Mouse (Mus musculus) heart, embryonic 14.5 days (tissue): ENCODE measurements at regions not wholly inside any gene's neighbourhood (a gene's known extent, or its start where the extent isn't known, plus 50 kb on each side); places are given as distances from the start of the nearest gene placed in this dataset.

Experiments used
- ATAC-seq: fragments of 200-750 bp; cut with Nextera tagmentation; 2 replicates; pipeline ENCODE4 v1.8.0; 2017; ENCODE audit warnings: low read depth, moderate TSS enrichment; ENCODE audit not compliant: insufficient number of reproducible peaks, insufficient read depth, low FRiP score
- H3K27ac ChIP-seq, 2 experiments: fragments of 200-500 bp in 1 of 2; fragments of 300-500 bp in 1 of 2; sonication (generic) in 1 of 2; replicated peaks in 1 of 2; 2 replicates each; pipeline ENCODE4 v1.5.1; 2012 to 2014; ENCODE audit warnings: low read depth in 2 of 2, low read length in 2 of 2, control low read depth in 1 of 2, mild to moderate bottlenecking in 1 of 2, mixed read lengths in 1 of 2; ENCODE audit not compliant: control insufficient read depth in 1 of 2, insufficient read depth in 1 of 2
- H3K27me3 ChIP-seq: fragments of 300-500 bp; sonication (generic); 2 replicates; pipeline ENCODE4 v1.6.1; 2014; ENCODE audit warnings: mild to moderate bottlenecking, low read length, control low read depth; ENCODE audit not compliant: control insufficient read depth, insufficient read depth
- H3K36me3 ChIP-seq: fragments of 300-500 bp; sonication (generic); 2 replicates; pipeline ENCODE4 v1.6.1; 2014; ENCODE audit warnings: mild to moderate bottlenecking, control low read depth, low read length, mixed read lengths; ENCODE audit not compliant: control insufficient read depth, insufficient read depth
- H3K4me1 ChIP-seq, 2 experiments: fragments of 200-500 bp in 1 of 2; fragments of 300-500 bp in 1 of 2; sonication (generic) in 1 of 2; 2 replicates each; pipeline ENCODE4 v1.6.1; 2012 to 2014; ENCODE audit warnings: low read length in 2 of 2, control low read depth in 1 of 2, mixed read lengths in 1 of 2; ENCODE audit not compliant: control insufficient read depth in 2 of 2, insufficient read depth in 2 of 2
- H3K4me2 ChIP-seq: fragments of 300-500 bp; sonication (generic); 2 replicates; pipeline ENCODE4 v1.6.1; 2014; ENCODE audit warnings: mild to moderate bottlenecking, low read length
- H3K4me3 ChIP-seq, 2 experiments: fragments of 200-500 bp in 1 of 2; fragments of 300-500 bp in 1 of 2; sonication (generic) in 1 of 2; 2 replicates each; pipeline ENCODE4 v1.5.1; 2012 to 2014; ENCODE audit warnings: low read length in 2 of 2, mild to moderate bottlenecking in 2 of 2, control low read depth in 1 of 2, low read depth in 1 of 2, moderate library complexity in 1 of 2; ENCODE audit not compliant: control insufficient read depth in 1 of 2, insufficient read depth in 1 of 2
- H3K9ac ChIP-seq: fragments of 300-500 bp; sonication (generic); 2 replicates; pipeline ENCODE4 v1.6.1; 2014; ENCODE audit warnings: mild to moderate bottlenecking, low read length
- H3K9me3 ChIP-seq: fragments of 300-500 bp; sonication (generic); 2 replicates; pipeline ENCODE4 v1.6.1; 2016; ENCODE audit warnings: low read length, control low read depth; ENCODE audit not compliant: control insufficient read depth
- WGBS: fragments of 180-500 bp; shearing (Covaris S2); extraction: QIAGEN DNeasy Blood & Tissue Kit; methylation state at CpG from one replicate; pipeline ENCODE4 v1.1.7; 2014; 5-methylcytosine and 5-hydroxymethylcytosine counted together

DNA sequence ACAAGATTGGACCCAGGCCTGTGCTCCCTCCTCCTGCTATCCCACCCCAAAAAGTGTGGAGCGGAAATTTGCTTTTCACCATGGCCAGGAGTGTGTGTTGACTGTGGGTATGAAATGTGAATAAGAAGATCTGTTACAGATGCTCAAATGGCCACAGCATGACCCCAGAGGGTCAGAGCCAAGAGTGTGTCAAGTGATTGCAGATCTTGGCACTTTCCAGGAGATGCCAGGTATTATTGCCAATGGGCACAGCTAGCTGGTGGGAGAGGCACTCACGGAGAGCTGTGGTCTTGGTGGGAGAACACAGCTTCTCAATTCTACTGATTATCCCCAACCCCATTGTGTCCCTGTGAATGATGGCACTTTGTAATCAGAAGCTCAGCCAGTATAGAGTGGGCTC, 62.7 kb downstream of the Smim20 start:
- H3K4me3 ChIP-seq, result no peak overlapping the region
- WGBS, result 73% methylated on average over 2 of the region's 2 CpGs
- ATAC-seq, result no peak
- no peaks in the 10 kb centered on the region for H3K36me3 ChIP-seq
- H3K9me3 ChIP-seq, result no peaks in the 10 kb centered on the region
- H3K4me2 ChIP-seq, result no peak overlapping the region
- no peaks in the 10 kb centered on the region for H3K4me1 ChIP-seq
- H3K9ac ChIP-seq, result no peak overlapping the region
- H3K27me3 ChIP-seq, result peaks cover 16% of the 10 kb centered on the region
- H3K27ac ChIP-seq, result no peak overlapping the region

DNA sequence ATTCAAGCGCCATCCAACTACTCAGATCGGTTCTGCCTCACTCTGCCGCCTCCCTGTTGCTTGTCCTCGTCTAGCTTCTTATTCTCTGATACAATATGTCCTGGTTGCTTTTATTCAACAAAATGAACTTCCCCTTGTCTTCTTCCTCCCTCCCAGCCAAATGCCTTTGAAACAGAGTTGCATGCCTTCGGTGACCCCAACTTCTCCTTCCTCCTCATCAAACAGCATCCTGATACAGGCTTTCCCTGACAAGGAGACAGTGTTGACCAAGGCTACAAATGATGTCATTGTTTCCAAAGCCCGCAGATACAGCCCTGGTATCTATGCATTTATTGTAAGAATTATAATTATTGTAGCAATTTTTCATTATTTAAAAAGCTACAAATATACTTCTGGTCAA, 69.8 kb downstream of the Smim20 start:
- Histone ChIP-seq H3K27me3 (no peaks in the 10 kb centered on the region), H3K4me2 (no peak overlapping the region), H3K27ac (no peak overlapping the region), H3K4me1 (no peaks in the 10 kb centered on the region), H3K4me3 (no peak overlapping the region), H3K9me3 (no peaks in the 10 kb centered on the region), H3K9ac (no peak overlapping the region), H3K36me3 (no peaks in the 10 kb centered on the region)
- WGBS, result 76% methylated on average over 6 of the region's 6 CpGs
- ATAC-seq, result no peak

DNA sequence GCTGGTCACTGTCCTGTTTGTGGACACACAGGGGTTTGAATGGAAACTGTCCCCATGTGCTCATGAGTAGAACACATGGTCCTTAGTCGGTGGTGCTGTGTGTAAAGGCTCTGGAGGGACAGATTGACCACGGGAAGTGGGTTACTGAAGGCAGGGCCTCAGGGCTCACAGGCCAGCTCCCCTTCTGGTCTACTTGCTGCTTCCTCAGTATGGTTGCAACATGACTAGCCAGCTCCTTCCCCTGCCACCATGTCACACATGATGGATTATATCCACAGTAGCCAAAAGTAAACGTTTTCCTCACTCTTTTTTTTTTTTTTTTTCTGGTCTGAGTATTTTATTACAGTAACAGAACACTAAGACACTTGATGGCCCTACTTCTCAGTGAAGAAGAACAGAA, 70.9 kb downstream of the Smim20 start:
- no peak for ATAC-seq
- Histone ChIP-seq H3K9ac (no peak overlapping the region), H3K27me3 (no peaks in the 10 kb centered on the region), H3K4me1 (no peaks in the 10 kb centered on the region), H3K4me2 (no peak overlapping the region), H3K27ac (no peak overlapping the region), H3K9me3 (no peaks in the 10 kb centered on the region), H3K36me3 (no peaks in the 10 kb centered on the region), H3K4me3 (no peak overlapping the region)
- 49% methylated on average over 3 of the region's 3 CpGs for WGBS

DNA sequence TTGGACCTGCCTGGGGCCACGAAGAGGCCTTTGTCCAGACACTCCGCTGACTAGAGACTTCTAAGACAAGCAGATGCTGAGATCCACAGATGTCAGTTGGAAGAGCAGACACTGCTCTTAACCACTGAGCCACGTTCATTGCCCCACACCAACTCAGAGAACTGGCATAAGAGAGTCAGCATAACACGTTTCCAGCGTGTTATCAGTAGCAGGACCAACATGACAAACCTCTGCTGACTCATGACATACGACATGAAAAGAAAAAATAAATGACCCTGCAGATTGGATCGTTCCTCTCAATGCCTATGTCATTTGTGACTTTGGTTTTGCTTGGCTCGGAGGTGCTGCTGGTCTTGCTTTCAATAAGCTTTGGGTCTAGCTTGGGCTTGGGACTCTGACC, 78.3 kb downstream of the Smim20 start:
- no peak overlapping the region for H3K4me3 ChIP-seq
- no peak overlapping the region for H3K4me2 ChIP-seq
- H3K27me3 ChIP-seq, result peaks cover 9% of the 10 kb centered on the region
- H3K9me3 ChIP-seq, result no peaks in the 10 kb centered on the region
- H3K9ac ChIP-seq, result no peak overlapping the region
- ATAC-seq, result no peak
- WGBS, result 83% methylated on average over 8 of the region's 8 CpGs
- H3K27ac ChIP-seq, result no peak overlapping the region
- H3K4me1 ChIP-seq, result no peaks in the 10 kb centered on the region
- no peaks in the 10 kb centered on the region for H3K36me3 ChIP-seq

DNA sequence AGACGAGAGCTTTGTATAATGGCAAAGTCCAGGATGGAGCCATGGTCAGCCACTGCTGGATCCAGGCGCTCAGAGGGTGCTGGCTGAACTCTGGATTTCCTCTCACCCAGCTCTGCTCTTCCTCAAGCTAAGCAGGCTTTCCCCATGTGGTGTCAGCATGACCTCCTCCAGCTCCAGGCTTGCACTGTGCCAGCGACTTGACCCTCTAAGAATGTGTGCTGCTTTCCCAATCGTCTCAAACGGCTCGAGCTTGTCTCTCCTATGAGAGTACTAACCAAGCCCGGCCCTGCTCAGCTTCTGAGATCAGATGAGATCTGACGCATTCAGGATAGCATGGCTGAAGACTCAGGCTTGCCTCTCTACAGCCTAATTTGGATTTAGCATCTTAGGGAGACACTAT, 79.1 kb downstream of the Smim20 start:
- H3K27ac ChIP-seq, result no peak overlapping the region
- no peak overlapping the region for H3K9ac ChIP-seq
- H3K4me2 ChIP-seq, result no peak overlapping the region
- WGBS, result 34% methylated on average over 8 of the region's 8 CpGs
- no peak overlapping the region for H3K4me3 ChIP-seq
- ATAC-seq, result no peak
- no peaks in the 10 kb centered on the region for H3K36me3 ChIP-seq
- H3K27me3 ChIP-seq, result peaks cover 12% of the 10 kb centered on the region
- H3K9me3 ChIP-seq, result no peaks in the 10 kb centered on the region
- no peaks in the 10 kb centered on the region for H3K4me1 ChIP-seq

DNA sequence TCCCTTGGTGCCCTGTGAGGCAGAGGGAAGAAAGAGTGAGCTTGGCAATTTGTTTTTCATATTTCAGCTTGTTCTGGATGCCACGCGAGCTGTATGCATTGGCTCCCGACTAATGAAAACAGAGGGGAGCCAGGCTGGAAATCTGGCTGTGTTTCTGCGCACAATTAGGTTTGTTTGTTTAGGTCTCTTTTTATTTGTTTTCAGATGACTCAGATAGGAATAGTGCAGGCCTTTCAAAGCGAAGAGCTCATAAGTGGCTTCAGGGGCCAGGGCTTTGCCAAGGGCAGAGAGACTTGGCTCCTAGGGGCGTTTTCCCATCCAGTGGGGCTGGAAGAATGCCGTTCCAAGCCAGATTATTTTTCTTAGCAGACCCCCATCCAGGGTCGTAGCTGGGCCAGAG, 79.9 kb downstream of the Smim20 start:
- H3K4me3 ChIP-seq, result no peak overlapping the region
- WGBS, result 48% methylated on average over 8 of the region's 8 CpGs
- no peaks in the 10 kb centered on the region for H3K9me3 ChIP-seq
- no peaks in the 10 kb centered on the region for H3K36me3 ChIP-seq
- H3K4me2 ChIP-seq, result no peak overlapping the region
- H3K4me1 ChIP-seq, result no peaks in the 10 kb centered on the region
- H3K27me3 ChIP-seq, result peaks cover 17% of the 10 kb centered on the region
- no peak for ATAC-seq
- H3K9ac ChIP-seq, result no peak overlapping the region
- no peak overlapping the region for H3K27ac ChIP-seq

DNA sequence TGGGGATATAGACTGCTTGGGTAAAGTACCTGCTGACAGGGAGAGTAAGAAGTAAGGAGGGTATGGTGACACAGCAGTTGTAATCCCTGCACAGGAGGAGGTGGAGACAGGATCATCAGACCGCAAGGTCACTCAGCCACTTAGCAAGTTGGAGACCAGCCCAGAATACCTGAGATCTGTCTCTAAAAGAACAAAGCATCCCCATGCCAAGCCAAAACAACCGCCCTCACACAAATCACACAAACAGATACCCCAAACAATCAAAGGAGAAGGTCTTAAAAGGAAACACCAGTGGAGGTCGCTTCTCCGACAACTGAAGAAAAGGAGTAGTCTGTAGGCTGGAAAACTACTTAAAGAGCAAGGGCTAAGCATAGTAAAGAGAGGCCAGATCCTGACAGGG, 86.0 kb downstream of the Smim20 start:
- H3K4me3 ChIP-seq, result no peak overlapping the region
- H3K27ac ChIP-seq, result no peak overlapping the region
- H3K9me3 ChIP-seq, result no peaks in the 10 kb centered on the region
- 21% methylated on average over 4 of the region's 4 CpGs for WGBS
- H3K27me3 ChIP-seq, result peaks cover 14% of the 10 kb centered on the region
- no peaks in the 10 kb centered on the region for H3K36me3 ChIP-seq
- ATAC-seq, result peak; percentile 51; the same call in 1 of the 2 replicates
- H3K9ac ChIP-seq, result no peak overlapping the region
- H3K4me1 ChIP-seq, result peaks cover 2 to 5% of the 10 kb centered on the region in 2 experiments; a peak in 2 of 4 replicates
- H3K4me2 ChIP-seq, result no peak overlapping the region

DNA sequence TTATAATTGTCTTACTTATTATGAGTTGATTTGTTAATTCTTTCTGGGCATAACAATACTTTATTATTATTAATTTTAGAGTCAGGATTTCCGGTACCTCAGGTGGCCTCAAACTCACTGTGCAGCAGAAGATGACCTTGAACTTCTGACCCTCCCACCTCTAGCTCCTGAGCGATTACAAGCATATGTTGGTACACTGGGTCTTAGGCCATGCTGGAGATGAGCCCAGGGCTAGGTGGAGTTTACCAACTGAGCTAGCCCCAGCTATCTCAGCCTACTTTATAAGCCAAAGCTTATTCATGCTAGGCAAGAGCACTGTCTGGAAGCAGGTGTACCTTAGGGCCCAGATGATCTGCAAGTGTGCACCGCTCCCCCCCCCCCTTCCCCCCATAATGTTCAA, 87.4 kb downstream of the Smim20 start:
- Histone ChIP-seq H3K9me3 (no peaks in the 10 kb centered on the region), H3K4me1 (peaks cover 2 to 5% of the 10 kb centered on the region in 2 experiments; a peak in 2 of 4 replicates), H3K4me3 (no peak overlapping the region), H3K9ac (no peak overlapping the region), H3K27ac (no peak overlapping the region), H3K27me3 (peaks cover 14% of the 10 kb centered on the region), H3K4me2 (no peak overlapping the region), H3K36me3 (no peaks in the 10 kb centered on the region)
- 80% methylated on average over 3 of the region's 3 CpGs for WGBS
- no peak for ATAC-seq
